Mouse (Mus musculus): ENCODE measurements at regions not wholly inside any gene's neighbourhood (a gene's known extent, or its start where the extent isn't known, plus 50 kb on each side); places are given as distances from the start of the nearest gene placed in this dataset.

- Histone ChIP-seq H3K4me2 (replicated peaks) (no peak overlapping the region), H3K27me3 (replicated peaks) (no peaks in the 10 kb centered on the region), H3K4me1 (replicated peaks) (no peaks in the 10 kb centered on the region), H3K9ac (no peak overlapping the region), H3K36me3 (no peaks in the 10 kb centered on the region), H3K4me3 (replicated peaks) (no peak overlapping the region), H3K27ac (no peak overlapping the region), H3K9me3 (no peaks in the 10 kb centered on the region)
- WGBS = 93% methylated on average over 2 of the region's 2 CpGs
- ATAC-seq = no peak
Observed at GRCm38 (mm10) chr1:142771010-142771409, 869.5 kb upstream of the B3galt2 start.
